Mouse (Mus musculus): ENCODE measurements at regions not wholly inside any gene's neighbourhood (a gene's known extent, or its start where the extent isn't known, plus 50 kb on each side); places are given as distances from the start of the nearest gene placed in this dataset.

GRCm38 (mm10) chr1:7499042-7499441 is 2691.3 kb downstream of the Gm37988 start:
- 90% methylated on average over 6 of the region's 6 CpGs for WGBS
- no peak for TF ChIP-seq CTCF (IDR thresholded peaks at IDR 0.05; ENCODE audit: extremely low read depth, insufficient read depth, insufficient read length, insufficient replicate concordance)
- TF ChIP-seq POLR2A (IDR thresholded peaks at IDR 0.05; ENCODE audit: low read depth, low read length) = no peak
- H3K27ac ChIP-seq (ENCODE audit: insufficient read depth, low read length) = no peak overlapping the region

DNA sequence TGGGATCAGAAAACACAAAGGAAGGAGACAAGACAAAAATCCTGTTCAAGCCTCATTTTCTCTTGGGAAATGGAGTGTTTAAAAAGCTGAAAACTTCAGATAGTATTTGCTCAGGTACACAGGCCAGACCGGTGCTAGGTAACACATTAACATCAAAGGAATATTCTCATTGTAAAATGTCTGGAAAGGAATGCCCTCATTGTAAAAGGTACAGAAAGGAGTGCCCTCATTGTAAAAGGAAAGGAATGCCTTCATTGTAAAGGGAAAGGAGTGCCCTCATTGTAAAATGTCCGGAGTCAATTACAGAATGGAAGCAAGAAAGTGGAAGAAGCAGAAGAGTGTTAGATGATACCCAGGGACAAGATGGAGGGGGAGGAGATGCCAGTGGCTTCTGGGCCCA is 2694.7 kb downstream of the Gm37988 start:
- TF ChIP-seq POLR2A (IDR thresholded peaks at IDR 0.05; ENCODE audit: low read depth, low read length) = no peak
- no peak for TF ChIP-seq CTCF (IDR thresholded peaks at IDR 0.05; ENCODE audit: extremely low read depth, insufficient read depth, insufficient read length, insufficient replicate concordance)
- H3K27ac ChIP-seq (ENCODE audit: insufficient read depth, low read length) = no peak overlapping the region
- no peak for DNase-seq (ENCODE audit: low read depth in 1 of 2, low spot score in 2 of 2)
- H3K4me1 ChIP-seq (ENCODE audit: control insufficient read depth, insufficient read depth, insufficient read length) = no peaks in the 10 kb centered on the region
- 92% methylated on average over 2 of the region's 2 CpGs for WGBS
- H3K36me3 ChIP-seq (ENCODE audit: control insufficient read depth, insufficient read depth, low read length) = no peaks in the 10 kb centered on the region
- H3K27me3 ChIP-seq (ENCODE audit: control insufficient read depth, insufficient read depth, low read length) = no peaks in the 10 kb centered on the region
- no peak overlapping the region for H3K4me3 ChIP-seq (ENCODE audit: extremely low read depth, insufficient read depth, insufficient read length)

More at GRCm38 (mm10) chr1:7499042-7499441, 2691.3 kb downstream of the Gm37988 start:
- Histone ChIP-seq H3K4me3 (ENCODE audit: extremely low read depth, insufficient read depth, insufficient read length) (no peak overlapping the region), H3K36me3 (ENCODE audit: control insufficient read depth, insufficient read depth, low read length) (no peaks in the 10 kb centered on the region), H3K27me3 (ENCODE audit: control insufficient read depth, insufficient read depth, low read length) (no peaks in the 10 kb centered on the region), H3K4me1 (ENCODE audit: control insufficient read depth, insufficient read depth, insufficient read length) (no peaks in the 10 kb centered on the region)
- no peak for DNase-seq (ENCODE audit: low read depth in 1 of 2, low spot score in 2 of 2)

- DNase-seq (ENCODE audit: low read depth in 1 of 2, low spot score in 2 of 2) = no peak
- 82% methylated on average over 8 of the region's 8 CpGs for WGBS
- Histone ChIP-seq H3K4me1 (ENCODE audit: control insufficient read depth, insufficient read depth, insufficient read length) (no peaks in the 10 kb centered on the region), H3K4me3 (ENCODE audit: extremely low read depth, insufficient read depth, insufficient read length) (no peak overlapping the region), H3K36me3 (ENCODE audit: control insufficient read depth, insufficient read depth, low read length) (no peaks in the 10 kb centered on the region), H3K27ac (ENCODE audit: insufficient read depth, low read length) (no peak overlapping the region), H3K27me3 (ENCODE audit: control insufficient read depth, insufficient read depth, low read length) (no peaks in the 10 kb centered on the region)
- TF ChIP-seq POLR2A (IDR thresholded peaks at IDR 0.05; ENCODE audit: low read depth, low read length) (no peak), CTCF (IDR thresholded peaks at IDR 0.05; ENCODE audit: extremely low read depth, insufficient read depth, insufficient read length, insufficient replicate concordance) (no peak)
Observed at GRCm38 (mm10) chr1:7518791-7519190, 2711.1 kb downstream of the Gm37988 start.

- Histone ChIP-seq H3K4me1 (ENCODE audit: control insufficient read depth, insufficient read depth, insufficient read length) (no peaks in the 10 kb centered on the region), H3K4me3 (ENCODE audit: extremely low read depth, insufficient read depth, insufficient read length) (no peak overlapping the region), H3K27me3 (ENCODE audit: control insufficient read depth, insufficient read depth, low read length) (no peaks in the 10 kb centered on the region), H3K27ac (ENCODE audit: insufficient read depth, low read length) (no peak overlapping the region), H3K36me3 (ENCODE audit: control insufficient read depth, insufficient read depth, low read length) (no peaks in the 10 kb centered on the region)
- DNase-seq (ENCODE audit: low read depth in 1 of 2, low spot score in 2 of 2) = no peak
- TF ChIP-seq CTCF (IDR thresholded peaks at IDR 0.05; ENCODE audit: extremely low read depth, insufficient read depth, insufficient read length, insufficient replicate concordance) (no peak), POLR2A (IDR thresholded peaks at IDR 0.05; ENCODE audit: low read depth, low read length) (no peak)
Observed at GRCm38 (mm10) chr1:7533506-7533905, 2725.8 kb downstream of the Gm37988 start.

DNA sequence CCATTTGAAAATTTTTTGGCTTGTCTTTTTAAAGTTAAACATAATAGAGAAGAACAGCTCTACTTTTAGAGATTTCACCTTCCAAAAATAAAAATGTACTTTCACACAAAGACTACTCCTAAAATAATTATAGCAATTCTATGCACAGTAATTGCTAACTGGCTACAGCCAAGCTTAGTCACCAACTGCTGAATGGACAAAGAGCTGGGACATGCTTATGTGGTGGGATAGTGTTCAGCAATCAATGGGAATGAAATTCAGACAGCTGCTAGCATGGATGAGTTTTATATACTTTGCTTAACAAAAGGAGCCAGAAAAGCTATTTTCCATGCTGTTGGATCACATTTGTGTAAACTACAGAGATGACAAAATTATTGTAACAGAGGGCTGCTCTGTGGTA is 2727.5 kb downstream of the Gm37988 start:
- no peak overlapping the region for H3K4me3 ChIP-seq (ENCODE audit: extremely low read depth, insufficient read depth, insufficient read length)
- no peaks in the 10 kb centered on the region for H3K36me3 ChIP-seq (ENCODE audit: control insufficient read depth, insufficient read depth, low read length)
- no peak for DNase-seq (ENCODE audit: low read depth in 1 of 2, low spot score in 2 of 2)
- H3K27me3 ChIP-seq (ENCODE audit: control insufficient read depth, insufficient read depth, low read length) = no peaks in the 10 kb centered on the region
- no peak overlapping the region for H3K27ac ChIP-seq (ENCODE audit: insufficient read depth, low read length)
- TF ChIP-seq POLR2A (IDR thresholded peaks at IDR 0.05; ENCODE audit: low read depth, low read length) = no peak
- no peak for TF ChIP-seq CTCF (IDR thresholded peaks at IDR 0.05; ENCODE audit: extremely low read depth, insufficient read depth, insufficient read length, insufficient replicate concordance)
- no peaks in the 10 kb centered on the region for H3K4me1 ChIP-seq (ENCODE audit: control insufficient read depth, insufficient read depth, insufficient read length)

- TF ChIP-seq CTCF (IDR thresholded peaks at IDR 0.05; ENCODE audit: extremely low read depth, insufficient read depth, insufficient read length, insufficient replicate concordance) (no peak), POLR2A (IDR thresholded peaks at IDR 0.05; ENCODE audit: low read depth, low read length) (no peak)
- H3K36me3 ChIP-seq (ENCODE audit: control insufficient read depth, insufficient read depth, low read length) = no peaks in the 10 kb centered on the region
- H3K27me3 ChIP-seq (ENCODE audit: control insufficient read depth, insufficient read depth, low read length) = no peaks in the 10 kb centered on the region
- no peak for DNase-seq (ENCODE audit: low read depth in 1 of 2, low spot score in 2 of 2)
- no peak overlapping the region for H3K4me3 ChIP-seq (ENCODE audit: extremely low read depth, insufficient read depth, insufficient read length)
- H3K4me1 ChIP-seq (ENCODE audit: control insufficient read depth, insufficient read depth, insufficient read length) = no peaks in the 10 kb centered on the region
- 24% methylated on average over 2 of the region's 2 CpGs for WGBS
- no peak overlapping the region for H3K27ac ChIP-seq (ENCODE audit: insufficient read depth, low read length)
Observed at GRCm38 (mm10) chr1:7543492-7543891, 2735.8 kb downstream of the Gm37988 start.

DNA sequence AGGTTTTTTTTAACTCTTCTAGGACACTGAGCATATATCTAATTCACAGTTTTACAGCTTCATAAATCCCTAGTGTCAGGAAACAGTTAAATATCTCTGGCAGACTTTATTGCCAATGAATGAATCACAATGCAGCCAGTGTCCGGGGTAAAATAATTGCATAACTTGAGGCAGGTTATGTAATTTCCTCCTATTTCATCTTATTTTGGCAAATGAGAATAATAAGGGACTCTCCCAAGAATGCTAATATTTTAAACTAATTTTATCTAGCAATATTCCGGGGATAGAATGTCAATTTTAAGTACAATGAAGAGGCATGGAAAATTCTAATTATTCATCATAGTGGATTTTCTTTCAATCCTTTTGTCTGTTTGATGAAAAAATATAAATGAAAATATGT is 2740.6 kb downstream of the Gm37988 start:
- H3K4me1 ChIP-seq (ENCODE audit: control insufficient read depth, insufficient read depth, insufficient read length) = no peaks in the 10 kb centered on the region
- no peaks in the 10 kb centered on the region for H3K36me3 ChIP-seq (ENCODE audit: control insufficient read depth, insufficient read depth, low read length)
- no peaks in the 10 kb centered on the region for H3K27me3 ChIP-seq (ENCODE audit: control insufficient read depth, insufficient read depth, low read length)
- WGBS = 47% methylated on average over 2 of the region's 2 CpGs
- no peak for TF ChIP-seq POLR2A (IDR thresholded peaks at IDR 0.05; ENCODE audit: low read depth, low read length)
- TF ChIP-seq CTCF (IDR thresholded peaks at IDR 0.05; ENCODE audit: extremely low read depth, insufficient read depth, insufficient read length, insufficient replicate concordance) = no peak
- no peak overlapping the region for H3K27ac ChIP-seq (ENCODE audit: insufficient read depth, low read length)
- no peak for DNase-seq (ENCODE audit: low read depth in 1 of 2, low spot score in 2 of 2)
- no peak overlapping the region; the same call in 1 of the 2 replicates for H3K4me3 ChIP-seq (ENCODE audit: extremely low read depth, insufficient read depth, insufficient read length)
